Mouse (Mus musculus) heart, postnatal 36 days (tissue): ENCODE data around the gene Gnaz. TPM values are rescaled to one million over a fixed set of nuclear protein-coding genes. Genes with fewer than 3 reads are reported as not detected.

Experiments used
- DNase-seq, 2 experiments: peaks; one replicate each; pipeline ENCODE4 v3.0.0; 2021 to 2022
- intact Hi-C: fragments of 180-260 bp; cut with DNase I; formaldehyde crosslinking; loops from one replicate; pipeline ENCODE4 v1.15.1; 2025
- total RNA-seq, 2 experiments: library from RNA; stranded (reverse); gene quantifications; 2 replicates each; pipeline ENCODE4 v1.2.3; 2021

The Gnaz gene
- total RNA-seq, 2 experiments from 2014 or later, result 0.43 to 0.58 TPM

DNA sequence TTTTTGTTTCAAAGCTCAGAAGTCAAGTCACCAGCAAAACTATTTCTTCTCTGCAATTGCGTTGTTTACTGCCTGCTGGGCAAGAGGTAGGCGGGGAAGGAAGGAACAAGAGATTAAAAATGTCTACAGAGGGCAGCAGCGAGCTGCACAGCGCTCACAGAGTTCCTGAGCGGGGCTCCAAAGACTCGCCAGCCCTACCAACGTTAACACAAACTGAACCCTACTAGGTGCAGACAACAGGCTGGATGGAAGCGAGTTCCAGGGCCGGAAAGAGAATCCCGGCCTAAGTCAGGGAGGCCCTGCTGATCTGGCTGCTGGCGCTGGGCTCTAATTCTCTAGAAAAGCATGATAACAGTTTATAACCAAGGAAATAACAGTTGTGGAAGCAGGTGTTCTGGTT, 92.4 kb downstream of the Gnaz start:
- intact Hi-C loops, result loop anchor here (1.0 to 10.0 kb wide), 2 partner anchors 92 to 195 kb away; no protein-coding TSS in a partner anchor
- peak; percentile 75 to 79 for DNase-seq

DNA sequence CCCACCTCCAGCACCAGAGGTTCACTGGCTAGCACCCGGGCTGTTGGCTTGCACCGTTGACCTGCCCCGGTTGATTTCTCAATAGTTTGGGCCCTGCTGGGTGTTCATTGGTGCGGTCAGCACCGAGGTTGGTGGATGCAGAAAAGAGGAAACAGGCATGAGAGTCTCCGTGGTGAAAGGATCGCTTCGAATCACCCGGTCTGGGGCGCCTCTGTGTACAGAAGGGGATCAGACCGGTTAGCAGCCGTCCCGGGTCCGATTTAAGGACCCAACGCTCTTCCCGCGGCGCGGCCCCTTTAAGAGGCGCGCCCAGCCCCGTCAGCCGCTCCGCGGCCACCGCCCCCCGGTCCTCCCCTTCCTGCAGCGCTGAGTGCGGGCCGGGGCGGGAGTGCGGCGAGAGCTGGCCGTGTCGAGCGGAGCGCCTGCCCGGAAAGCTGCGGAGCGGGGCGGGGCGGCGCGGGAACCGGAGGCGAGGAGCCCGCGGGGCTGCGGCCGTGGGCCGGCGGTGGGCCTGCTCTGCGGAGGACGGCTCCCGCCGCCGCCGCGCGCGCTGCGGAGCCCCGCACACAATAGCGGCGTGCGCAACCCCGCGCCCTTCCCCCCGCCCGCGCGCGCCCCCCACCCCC, 93.4 kb downstream of the Gnaz start, which contains the start of gene Bcr:
Gene Bcr, plus strand, starts transcription at position 376 of the 626 bp plus-strand sequence.
- intact Hi-C loops, result loop anchor here (5.0 to 10.0 kb wide), 2 partner anchors 72 to 454 kb away; partner anchors contain the start of genes Gucd1 and Snrpd3
- peak; percentile 78 to 82 for DNase-seq

DNA sequence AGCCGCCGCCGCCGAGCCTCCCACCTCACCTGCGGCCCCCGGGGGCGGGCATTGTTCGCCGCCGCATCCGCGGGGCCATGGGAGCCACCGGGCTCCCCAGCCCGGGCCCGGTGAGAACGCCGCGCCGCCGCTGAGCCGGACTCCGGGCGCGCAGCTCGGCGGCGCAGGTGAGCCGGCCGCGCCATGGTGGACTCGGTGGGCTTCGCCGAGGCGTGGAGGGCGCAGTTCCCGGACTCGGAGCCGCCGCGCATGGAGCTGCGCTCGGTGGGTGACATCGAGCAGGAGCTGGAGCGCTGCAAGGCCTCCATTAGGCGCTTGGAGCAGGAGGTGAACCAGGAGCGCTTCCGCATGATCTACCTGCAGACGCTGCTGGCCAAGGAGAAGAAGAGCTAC, 93.9 kb downstream of the Gnaz start:
- intact Hi-C loops, result loop anchor here (5.0 to 10.0 kb wide), 2 partner anchors 71 to 454 kb away; partner anchors contain the start of genes Gucd1 and Snrpd3

DNA sequence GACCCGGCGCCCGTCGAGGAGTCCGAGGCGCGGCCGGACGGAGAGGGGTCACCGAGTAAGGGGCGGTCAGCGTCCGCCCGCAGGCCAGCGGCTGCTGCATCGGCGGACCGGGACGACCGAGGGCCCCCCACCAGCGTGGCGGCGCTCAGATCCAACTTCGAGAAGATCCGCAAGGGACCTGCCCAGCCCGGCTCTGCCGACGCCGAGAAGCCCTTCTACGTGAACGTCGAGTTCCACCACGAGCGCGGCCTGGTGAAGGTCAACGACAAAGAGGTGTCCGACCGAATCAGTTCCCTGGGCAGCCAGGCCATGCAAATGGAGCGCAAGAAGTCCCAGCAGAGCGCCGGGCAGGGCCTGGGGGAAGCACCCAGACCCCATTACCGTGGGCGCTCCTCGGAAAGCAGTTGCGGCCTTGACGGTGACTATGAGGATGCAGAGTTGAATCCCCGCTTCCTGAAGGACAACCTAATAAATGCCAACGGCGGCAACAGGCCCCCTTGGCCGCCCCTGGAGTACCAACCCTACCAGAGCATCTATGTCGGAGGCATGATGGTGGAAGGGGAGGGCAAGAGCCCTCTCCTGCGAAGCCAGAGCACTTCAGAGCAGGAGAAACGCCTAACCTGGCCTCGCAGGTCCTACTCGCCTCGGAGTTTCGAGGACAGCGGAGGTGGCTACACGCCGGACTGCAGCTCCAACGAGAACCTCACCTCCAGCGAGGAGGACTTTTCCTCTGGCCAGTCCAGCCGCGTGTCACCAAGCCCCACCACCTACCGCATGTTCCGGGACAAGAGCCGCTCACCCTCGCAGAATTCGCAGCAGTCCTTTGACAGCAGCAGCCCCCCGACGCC, 94.6 kb downstream of the Gnaz start:
- intact Hi-C loops, result loop anchor here (2.0 to 10.0 kb wide), 3 partner anchors 35 to 453 kb away; partner anchors contain the start of genes Gucd1 and Snrpd3

More for the DNA sequence above, 93.9 kb downstream of the Gnaz start:
- DNase-seq, result peak; percentile 23 to 38

DNA sequence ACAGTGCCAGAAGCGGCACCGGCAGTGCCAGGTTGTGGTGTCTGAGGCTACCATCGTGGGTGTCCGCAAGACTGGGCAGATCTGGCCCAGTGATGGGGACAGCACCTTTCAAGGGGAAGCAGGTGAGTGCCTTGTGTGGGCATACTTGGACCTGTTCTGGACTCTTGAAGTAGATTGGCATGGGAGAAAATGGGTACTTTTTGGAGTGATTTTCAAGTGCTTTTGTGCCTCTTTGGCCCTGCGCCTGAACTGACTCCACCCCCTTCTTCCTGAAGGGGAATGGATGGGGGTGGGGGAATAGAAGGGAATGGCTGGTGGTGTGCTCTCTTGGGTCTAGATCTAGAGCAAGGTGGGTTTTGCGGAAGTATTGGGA, 95.2 kb downstream of the Gnaz start:
- intact Hi-C loops, result loop anchor here (2.0 to 10.0 kb wide), 3 partner anchors 35 to 453 kb away; partner anchors contain the start of genes Gucd1 and Snrpd3
- peak; percentile 34 to 40 for DNase-seq

More for the DNA sequence above, 94.6 kb downstream of the Gnaz start:
- DNase-seq, result peak; percentile 27 to 34

DNA sequence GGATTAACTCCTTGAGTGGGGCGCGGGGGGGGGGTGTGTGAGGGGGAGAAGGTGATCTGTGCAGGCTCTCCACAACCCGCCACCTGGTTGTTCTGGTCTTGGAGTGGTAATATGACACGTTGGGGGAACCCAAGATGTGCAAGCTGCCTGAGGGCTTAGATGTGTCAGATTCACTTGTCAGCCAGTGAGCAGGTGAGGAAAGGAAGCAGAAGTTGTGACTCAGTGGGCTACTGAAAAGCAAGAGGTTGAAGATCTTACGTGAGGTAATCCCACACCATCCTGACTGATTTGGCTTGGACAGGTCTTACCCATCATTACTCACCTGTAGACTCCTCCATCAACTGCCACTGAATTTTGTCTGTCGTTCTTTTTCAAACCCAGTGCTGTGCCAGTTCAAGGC, 95.6 kb downstream of the Gnaz start:
- no peak for DNase-seq
- intact Hi-C loops, result loop anchor here (2.0 to 10.0 kb wide), 3 partner anchors 34 to 452 kb away; partner anchors contain the start of genes Gucd1 and Snrpd3

DNA sequence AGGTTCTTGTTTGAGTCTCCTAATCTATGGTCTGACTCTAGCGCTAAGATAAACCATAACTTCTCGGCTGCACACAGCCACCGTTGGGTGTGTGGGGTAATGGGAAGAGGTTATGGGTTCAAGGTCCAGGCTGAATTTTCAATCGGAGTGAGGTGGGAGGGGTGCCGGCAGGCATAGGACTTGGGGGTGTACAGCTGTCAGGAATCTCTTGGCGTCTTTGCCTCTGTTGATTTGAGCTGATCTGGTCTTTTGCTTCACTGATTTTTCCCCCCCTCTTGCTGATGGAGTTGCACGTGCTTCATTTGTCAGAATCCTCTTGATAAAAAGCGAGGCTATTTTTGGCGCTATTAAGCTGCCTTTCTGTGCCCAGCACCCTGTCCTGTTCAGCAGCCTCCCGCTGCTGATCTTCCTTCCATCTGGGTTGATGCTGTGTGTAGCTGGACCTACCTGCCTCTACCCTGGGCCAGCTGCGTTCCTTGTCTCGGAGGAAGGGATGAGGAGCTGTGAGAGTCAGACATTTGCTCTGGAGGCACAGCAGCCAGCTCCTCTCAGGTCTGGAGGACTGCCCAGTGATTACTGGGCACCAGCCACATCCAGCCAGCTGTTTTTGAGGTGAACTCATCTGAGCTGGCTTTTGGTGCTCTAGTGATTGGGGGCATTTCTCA, 96.5 kb downstream of the Gnaz start:
- DNase-seq, result peak in 1 of 2 experiments; percentile 19
- intact Hi-C loops, result loop anchor here (2.0 to 10.0 kb wide), 3 partner anchors 33 to 451 kb away; partner anchors contain the start of genes Gucd1 and Snrpd3

DNA sequence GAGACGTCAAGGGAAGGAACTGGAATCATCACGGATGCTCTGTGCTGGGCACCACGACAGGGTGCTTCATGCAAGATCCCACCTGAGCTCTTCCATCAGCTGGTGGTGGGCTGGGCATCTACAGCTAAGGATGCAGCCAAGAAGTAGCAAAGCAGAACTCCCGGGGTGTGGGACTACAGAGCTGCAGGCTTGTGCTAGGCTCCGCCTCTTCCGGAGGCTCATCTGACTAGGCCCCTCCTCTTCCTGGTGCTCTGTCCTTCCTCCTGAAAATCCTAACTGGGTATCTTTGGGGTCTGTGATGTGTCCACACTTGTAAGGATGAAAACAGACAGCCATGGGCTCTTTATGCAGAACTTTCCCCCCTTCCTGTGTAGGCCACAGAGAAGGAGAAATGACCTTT, 98.7 kb downstream of the Gnaz start:
- intact Hi-C loops, result loop anchor here (10.0 kb wide), 1 partner anchor 449 kb away; the partner anchor contains the start of genes Gucd1 and Snrpd3
- DNase-seq, result no peak

Other genes with a start within 250 kb of the Gnaz start
- not detected for gene Rsph14, start 65.4 kb downstream of the Gnaz start, total RNA-seq
- gene Rab36, start 69.9 kb downstream of the Gnaz start, total RNA-seq, result under 1 TPM; 0.58 to 0.92 TPM
- gene Bcr, start 93.4 kb downstream of the Gnaz start, total RNA-seq, result 1 to 10 TPM; 8.3 to 9.1 TPM
- gene Specc1l, start 244.9 kb downstream of the Gnaz start, total RNA-seq, result 10 to 100 TPM; 42.7 to 43.1 TPM